Mouse (Mus musculus): ENCODE results near the gene Kcnn1. TPM values are rescaled to one million over a fixed set of nuclear protein-coding genes. Genes with fewer than 3 reads are reported as not detected.

Gene Kcnn1
- polyA plus RNA-seq, 1 experiment = 0.90 TPM

DNA sequence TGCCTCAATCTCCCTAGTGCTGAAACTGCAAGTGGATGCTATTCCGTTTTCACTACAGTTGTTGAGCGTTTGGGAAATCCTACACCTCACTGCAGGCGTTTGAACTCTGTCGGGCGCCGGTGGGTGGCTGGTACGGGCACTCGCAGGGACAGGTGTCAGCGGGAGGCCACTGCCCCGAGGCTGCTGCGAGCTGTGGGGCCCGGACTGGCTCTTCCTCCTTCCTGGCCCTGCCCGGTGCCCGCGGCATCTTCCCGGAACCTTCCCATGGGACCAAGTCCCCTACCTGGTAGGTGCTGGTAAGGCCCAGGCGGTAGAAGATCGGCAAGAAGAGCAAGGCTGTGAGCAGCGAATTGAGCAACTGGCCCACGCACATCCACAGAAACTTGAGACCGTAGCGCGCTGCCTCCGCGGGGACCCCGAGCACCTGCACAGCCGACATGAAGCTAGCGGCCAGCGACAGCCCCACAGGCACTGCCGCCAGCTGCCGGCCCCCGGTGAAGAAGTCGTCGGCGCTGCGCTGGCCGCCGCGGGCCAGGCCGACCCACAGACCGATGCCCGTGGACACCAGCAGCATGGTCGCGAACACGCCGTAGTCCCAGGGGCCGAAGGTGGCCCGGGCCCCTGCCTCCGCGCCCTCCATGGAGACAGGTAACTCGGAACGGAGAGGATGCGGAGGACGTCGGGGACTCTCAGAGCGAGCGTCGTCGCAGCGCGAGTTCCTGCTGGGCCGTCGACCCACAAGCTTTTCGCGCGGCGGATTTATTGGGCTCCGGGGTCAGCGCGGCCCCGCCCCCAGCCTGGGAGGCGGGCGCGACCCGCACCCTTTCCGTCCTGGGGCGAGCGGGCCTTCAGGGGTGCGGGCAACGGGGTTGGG lies 29.2 kb upstream of the Kcnn1 start, which contains the start of gene Slc5a5:
Gene Slc5a5 (minus strand): TSS at position 736 of the 874 bp plus-strand sequence.
- peak within 1 kb of the TSS; percentile 44 for H3K4me3 ChIP-seq (ENCODE audit: low read depth, low read length)
- TF ChIP-seq POLR2A (IDR thresholded peaks at IDR 0.05; ENCODE audit: low read depth, low read length) (no peak), CTCF (IDR thresholded peaks at IDR 0.05; ENCODE audit: extremely low read depth, insufficient read length, insufficient replicate concordance, low read depth, low read length) (no peak)
- peaks cover 17% of the 10 kb centered on the region for H3K36me3 ChIP-seq (ENCODE audit: control insufficient read depth, insufficient read depth, low read length)
- H3K27me3 ChIP-seq (ENCODE audit: control insufficient read depth, insufficient read depth, low read length) = peaks cover 14% of the 10 kb centered on the region
- H3K4me1 ChIP-seq (ENCODE audit: control insufficient read depth, insufficient read depth, insufficient read length, low read length) = peaks cover 20% of the 10 kb centered on the region
- no peak within 1 kb of the TSS for H3K27ac ChIP-seq (ENCODE audit: insufficient read depth, low read depth, low read length)
- WGBS = 5% methylated on average over 80 of the region's 80 CpGs

DNA sequence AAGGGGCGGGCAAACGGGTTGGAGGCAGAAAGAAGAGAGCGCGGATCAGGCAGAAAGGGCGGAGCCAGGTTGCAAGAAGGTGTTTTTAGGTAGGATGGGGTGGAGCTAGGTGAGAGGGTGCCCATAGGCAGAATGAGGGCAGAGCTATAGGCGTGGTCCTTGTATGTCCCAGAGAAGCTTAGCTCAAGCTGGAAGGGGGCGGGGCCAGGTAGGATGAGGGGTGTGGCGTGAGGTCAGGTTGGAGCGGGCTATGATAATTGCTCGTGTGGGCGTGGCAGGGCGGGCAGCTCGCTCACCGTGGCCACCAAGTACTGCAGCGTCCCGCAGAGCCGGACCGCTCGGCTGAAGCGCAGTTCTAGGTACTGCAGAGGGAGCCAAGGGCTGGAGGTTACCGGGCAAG lies 28.3 kb upstream of the Kcnn1 start:
- H3K36me3 ChIP-seq (ENCODE audit: control insufficient read depth, insufficient read depth, low read length) = peaks cover 17% of the 10 kb centered on the region
- no peak for TF ChIP-seq POLR2A (IDR thresholded peaks at IDR 0.05; ENCODE audit: low read depth, low read length)
- no peak for TF ChIP-seq CTCF (IDR thresholded peaks at IDR 0.05; ENCODE audit: extremely low read depth, insufficient read length, insufficient replicate concordance, low read depth, low read length)
- 6% methylated on average over 21 of the region's 21 CpGs for WGBS

DNA sequence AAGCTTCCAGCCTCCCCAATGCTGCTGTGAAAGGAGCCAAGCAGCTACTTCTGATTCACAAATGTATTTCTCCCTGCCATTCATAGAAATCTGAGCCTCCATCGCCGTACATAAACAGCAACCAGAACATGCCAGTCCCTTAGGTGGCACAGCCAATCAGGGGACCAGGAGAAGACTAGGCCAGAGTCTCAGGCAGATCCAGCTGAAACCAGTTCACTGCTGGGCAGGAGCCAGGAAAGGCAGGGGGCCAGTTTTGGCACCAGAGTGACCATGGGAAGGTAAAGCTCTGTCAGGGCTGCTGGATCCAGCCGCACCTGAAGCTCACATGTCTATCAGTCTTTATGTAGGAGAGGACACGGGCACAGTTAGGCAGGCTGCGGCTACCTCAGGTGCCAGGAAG lies 27.6 kb upstream of the Kcnn1 start:
- H3K27me3 ChIP-seq (ENCODE audit: control insufficient read depth, insufficient read depth, low read length) = peaks cover 14% of the 10 kb centered on the region
- TF ChIP-seq CTCF (IDR thresholded peaks at IDR 0.05; ENCODE audit: extremely low read depth, insufficient read length, insufficient replicate concordance, low read depth, low read length) (no peak), POLR2A (IDR thresholded peaks at IDR 0.05; ENCODE audit: low read depth, low read length) (no peak)
- H3K36me3 ChIP-seq (ENCODE audit: control insufficient read depth, insufficient read depth, low read length) = peaks cover 14% of the 10 kb centered on the region
- H3K27ac ChIP-seq (ENCODE audit: insufficient read depth, low read depth, low read length) = no peak overlapping the region
- no peak overlapping the region for H3K4me3 ChIP-seq (ENCODE audit: low read depth, low read length)
- peaks cover 14% of the 10 kb centered on the region for H3K4me1 ChIP-seq (ENCODE audit: control insufficient read depth, insufficient read depth, insufficient read length, low read length)
- WGBS = 87% methylated on average over 5 of the region's 5 CpGs

More for the DNA sequence above, 28.3 kb upstream of the Kcnn1 start:
- H3K27ac ChIP-seq (ENCODE audit: insufficient read depth, low read depth, low read length) = no peak overlapping the region
- H3K4me1 ChIP-seq (ENCODE audit: control insufficient read depth, insufficient read depth, insufficient read length, low read length) = peaks cover 19% of the 10 kb centered on the region
- H3K4me3 ChIP-seq (ENCODE audit: low read depth, low read length) = peak overlapping the region; percentile 44
- peaks cover 14% of the 10 kb centered on the region for H3K27me3 ChIP-seq (ENCODE audit: control insufficient read depth, insufficient read depth, low read length)

DNA sequence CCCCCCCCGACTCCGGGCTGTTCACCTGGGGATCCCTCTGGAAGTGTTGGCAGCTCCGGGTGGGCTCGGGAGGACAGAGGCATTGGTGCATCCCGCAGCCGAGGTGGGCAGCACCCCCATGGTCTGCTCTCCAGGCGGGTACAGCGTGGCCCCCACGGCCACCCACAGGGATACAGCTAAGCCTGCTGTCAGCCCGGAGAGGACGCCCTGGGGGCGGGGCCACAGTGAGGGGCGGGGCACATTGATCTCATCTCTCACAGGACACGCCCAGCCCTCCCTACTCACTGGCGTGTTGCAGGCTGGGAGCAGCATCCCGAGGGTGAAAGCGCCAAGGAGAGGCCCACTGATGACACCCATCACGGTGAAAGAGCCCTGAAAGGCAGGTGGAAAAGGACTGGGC lies 24.6 kb upstream of the Kcnn1 start:
- WGBS = 4% methylated on average over 18 of the region's 18 CpGs
- Histone ChIP-seq H3K4me1 (ENCODE audit: control insufficient read depth, insufficient read depth, insufficient read length, low read length) (peaks cover 12% of the 10 kb centered on the region), H3K4me3 (ENCODE audit: low read depth, low read length) (no peak overlapping the region), H3K27me3 (ENCODE audit: control insufficient read depth, insufficient read depth, low read length) (peaks cover 10% of the 10 kb centered on the region), H3K36me3 (ENCODE audit: control insufficient read depth, insufficient read depth, low read length) (no peaks in the 10 kb centered on the region), H3K27ac (ENCODE audit: insufficient read depth, low read depth, low read length) (no peak overlapping the region)
- no peak for TF ChIP-seq POLR2A (IDR thresholded peaks at IDR 0.05; ENCODE audit: low read depth, low read length)

DNA sequence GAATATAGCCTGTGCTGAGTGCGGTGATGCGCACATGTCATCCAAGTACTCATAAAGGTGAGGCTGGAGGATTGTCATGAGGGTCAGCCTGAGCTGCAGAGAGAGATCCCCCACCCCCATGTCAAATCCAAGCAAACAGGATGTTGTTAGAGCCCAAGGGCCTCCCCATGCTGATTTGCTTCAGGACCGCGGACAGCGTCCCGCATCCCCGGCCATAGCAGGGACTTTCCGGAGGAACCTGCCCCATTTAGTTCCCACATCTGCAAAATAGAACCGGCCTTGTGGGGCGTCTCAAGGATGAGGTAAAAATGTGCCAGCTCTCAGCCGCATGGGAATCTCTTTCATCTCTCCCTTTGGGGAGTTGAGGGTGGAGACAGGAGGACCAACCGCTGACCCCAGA lies 22.6 kb upstream of the Kcnn1 start:
- Histone ChIP-seq H3K4me1 (ENCODE audit: control insufficient read depth, insufficient read depth, insufficient read length, low read length) (no peaks in the 10 kb centered on the region), H3K36me3 (ENCODE audit: control insufficient read depth, insufficient read depth, low read length) (no peaks in the 10 kb centered on the region), H3K27me3 (ENCODE audit: control insufficient read depth, insufficient read depth, low read length) (no peaks in the 10 kb centered on the region), H3K4me3 (ENCODE audit: low read depth, low read length) (no peak overlapping the region), H3K27ac (ENCODE audit: insufficient read depth, low read depth, low read length) (no peak overlapping the region)
- TF ChIP-seq CTCF (IDR thresholded peaks at IDR 0.05; ENCODE audit: extremely low read depth, insufficient read length, insufficient replicate concordance, low read depth, low read length) (no peak), POLR2A (IDR thresholded peaks at IDR 0.05; ENCODE audit: low read depth, low read length) (no peak)
- 20% methylated on average over 12 of the region's 12 CpGs for WGBS

DNA sequence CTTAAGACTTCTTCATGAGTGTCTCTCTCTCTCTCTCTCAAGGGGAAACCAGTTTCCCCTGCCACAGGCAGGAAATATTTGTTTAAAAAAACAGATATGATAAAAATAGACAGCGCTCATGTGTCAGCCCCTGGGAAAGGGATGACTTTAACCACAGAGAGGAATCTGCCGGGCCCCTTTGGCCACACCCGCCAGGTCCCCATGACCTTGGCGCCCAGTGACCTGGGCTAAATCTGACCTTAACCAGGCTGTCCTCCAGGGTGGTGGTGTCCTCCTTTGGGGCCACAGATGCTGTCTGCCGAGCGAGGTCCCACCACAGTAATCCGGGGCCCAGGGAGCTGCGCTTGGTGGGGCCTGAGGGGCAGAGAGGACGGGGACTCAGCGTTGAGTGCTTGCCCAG lies 21.6 kb upstream of the Kcnn1 start:
- no peaks in the 10 kb centered on the region for H3K27me3 ChIP-seq (ENCODE audit: control insufficient read depth, insufficient read depth, low read length)
- H3K4me3 ChIP-seq (ENCODE audit: low read depth, low read length) = no peak overlapping the region
- no peak for TF ChIP-seq POLR2A (IDR thresholded peaks at IDR 0.05; ENCODE audit: low read depth, low read length)
- TF ChIP-seq CTCF (IDR thresholded peaks at IDR 0.05; ENCODE audit: extremely low read depth, insufficient read length, insufficient replicate concordance, low read depth, low read length) = no peak
- H3K27ac ChIP-seq (ENCODE audit: insufficient read depth, low read depth, low read length) = no peak overlapping the region
- 76% methylated on average over 10 of the region's 10 CpGs for WGBS
- no peaks in the 10 kb centered on the region for H3K36me3 ChIP-seq (ENCODE audit: control insufficient read depth, insufficient read depth, low read length)
- no peaks in the 10 kb centered on the region for H3K4me1 ChIP-seq (ENCODE audit: control insufficient read depth, insufficient read depth, insufficient read length, low read length)

DNA sequence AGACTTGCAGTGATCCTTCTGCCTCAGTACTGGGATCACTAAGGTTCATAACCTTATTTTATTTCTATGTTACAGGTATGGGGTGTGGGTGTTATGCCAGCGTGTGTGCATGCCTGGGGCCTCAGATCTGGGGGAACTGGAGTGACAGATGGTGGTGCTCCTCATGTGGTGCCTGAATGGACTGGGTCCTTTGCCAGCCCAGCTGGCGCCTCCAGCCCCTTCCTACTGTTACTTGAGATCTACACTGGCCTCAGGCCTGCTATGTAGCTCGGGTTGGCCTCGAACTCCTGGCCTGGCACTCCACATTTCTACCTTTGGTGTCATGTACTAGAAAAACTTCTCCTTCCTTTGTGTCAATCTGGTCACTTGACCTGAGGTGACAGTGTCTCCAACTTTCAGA lies 21.1 kb upstream of the Kcnn1 start:
- 79% methylated on average over 4 of the region's 4 CpGs for WGBS

More for the DNA sequence above, 21.1 kb upstream of the Kcnn1 start:
- H3K4me1 ChIP-seq (ENCODE audit: control insufficient read depth, insufficient read depth, insufficient read length, low read length) = no peaks in the 10 kb centered on the region
- no peak overlapping the region for H3K4me3 ChIP-seq (ENCODE audit: low read depth, low read length)
- no peaks in the 10 kb centered on the region for H3K36me3 ChIP-seq (ENCODE audit: control insufficient read depth, insufficient read depth, low read length)
- no peaks in the 10 kb centered on the region for H3K27me3 ChIP-seq (ENCODE audit: control insufficient read depth, insufficient read depth, low read length)
- no peak overlapping the region for H3K27ac ChIP-seq (ENCODE audit: insufficient read depth, low read depth, low read length)
- TF ChIP-seq POLR2A (IDR thresholded peaks at IDR 0.05; ENCODE audit: low read depth, low read length) (no peak), CTCF (IDR thresholded peaks at IDR 0.05; ENCODE audit: extremely low read depth, insufficient read length, insufficient replicate concordance, low read depth, low read length) (no peak)

Data from small intestine, adult 2 months (tissue).